Mouse (Mus musculus): ENCODE results near the gene Rps26. TPM values are rescaled to one million over a fixed set of nuclear protein-coding genes. Genes with fewer than 3 reads are reported as not detected.

Rps26 gene
- polyA plus RNA-seq, 1 experiment from 2014 or later: 638 TPM

- no peak for ATAC-seq
- Histone ChIP-seq H3K27ac (no peak overlapping the region), H3K4me2 (no peak overlapping the region), H3K4me3 (no peak overlapping the region), H3K36me3 (ENCODE audit: poor library complexity, severe bottlenecking) (no peaks in the 10 kb centered on the region), H3K9me3 (replicated peaks) (no peaks in the 10 kb centered on the region), H3K27me3 (no peaks in the 10 kb centered on the region), H3K9ac (no peak overlapping the region), H3K4me1 (no peaks in the 10 kb centered on the region)
- 58% methylated on average over 9 of the region's 9 CpGs for WGBS
These were observed 32.9 kb upstream of the Rps26 start for GRCm38 (mm10) chr10:128659490-128659889.

GRCm38 (mm10) chr10:128657844-128658243, 31.3 kb upstream of the Rps26 start:
- H3K27me3 ChIP-seq: no peaks in the 10 kb centered on the region
- H3K9ac ChIP-seq: no peak overlapping the region
- H3K4me1 ChIP-seq: no peaks in the 10 kb centered on the region
- 71% methylated on average over 9 of the region's 9 CpGs for WGBS
- H3K4me3 ChIP-seq: no peak overlapping the region
- H3K36me3 ChIP-seq (ENCODE audit: poor library complexity, severe bottlenecking): no peaks in the 10 kb centered on the region
- ATAC-seq: no peak
- no peaks in the 10 kb centered on the region for H3K9me3 ChIP-seq (replicated peaks)
- H3K27ac ChIP-seq: no peak overlapping the region
- H3K4me2 ChIP-seq: no peak overlapping the region

- no peak overlapping the region for H3K27ac ChIP-seq
- no peak for ATAC-seq
- no peaks in the 10 kb centered on the region for H3K27me3 ChIP-seq
- H3K9ac ChIP-seq: no peak overlapping the region
- WGBS: 98% methylated on average over 1 of the region's 1 CpGs
- H3K36me3 ChIP-seq (ENCODE audit: poor library complexity, severe bottlenecking): no peaks in the 10 kb centered on the region
- H3K4me3 ChIP-seq: no peak overlapping the region
- no peaks in the 10 kb centered on the region for H3K4me1 ChIP-seq
- no peaks in the 10 kb centered on the region for H3K9me3 ChIP-seq (replicated peaks)
- H3K4me2 ChIP-seq: no peak overlapping the region
These were observed 30.2 kb upstream of the Rps26 start for GRCm38 (mm10) chr10:128656731-128657130.

- H3K4me1 ChIP-seq: no peaks in the 10 kb centered on the region
- H3K36me3 ChIP-seq (ENCODE audit: poor library complexity, severe bottlenecking): no peaks in the 10 kb centered on the region
- H3K27ac ChIP-seq: no peak overlapping the region
- no peak for ATAC-seq
- H3K27me3 ChIP-seq: no peaks in the 10 kb centered on the region
- no peak overlapping the region for H3K4me3 ChIP-seq
- H3K9ac ChIP-seq: no peak overlapping the region
- no peak overlapping the region for H3K4me2 ChIP-seq
- WGBS: 91% methylated on average over 3 of the region's 3 CpGs
- no peaks in the 10 kb centered on the region for H3K9me3 ChIP-seq (replicated peaks)
These were observed 28.7 kb upstream of the Rps26 start for GRCm38 (mm10) chr10:128655254-128655653.

- H3K27me3 ChIP-seq: no peaks in the 10 kb centered on the region
- H3K9me3 ChIP-seq (replicated peaks): no peaks in the 10 kb centered on the region
- 73% methylated on average over 4 of the region's 4 CpGs for WGBS
- H3K4me2 ChIP-seq: no peak overlapping the region
- no peak for ATAC-seq
- H3K4me3 ChIP-seq: no peak overlapping the region
- no peaks in the 10 kb centered on the region for H3K4me1 ChIP-seq
- no peaks in the 10 kb centered on the region for H3K36me3 ChIP-seq (ENCODE audit: poor library complexity, severe bottlenecking)
- H3K27ac ChIP-seq: no peak overlapping the region
- no peak overlapping the region for H3K9ac ChIP-seq
These were observed 27.3 kb upstream of the Rps26 start for GRCm38 (mm10) chr10:128653866-128654265.

GRCm38 (mm10) chr10:128646139-128647089, 19.9 kb upstream of the Rps26 start:
- Histone ChIP-seq H3K36me3 (ENCODE audit: poor library complexity, severe bottlenecking) (peaks cover 9% of the 10 kb centered on the region), H3K4me2 (peak overlapping the region; percentile 84), H3K4me1 (peaks cover 29% of the 10 kb centered on the region), H3K27ac (peak overlapping the region; percentile 83), H3K27me3 (no peaks in the 10 kb centered on the region), H3K4me3 (peak overlapping the region; percentile 58), H3K9ac (peak overlapping the region; percentile 66), H3K9me3 (replicated peaks) (no peaks in the 10 kb centered on the region)
- WGBS: 3% methylated on average over 12 of the region's 13 CpGs
- peak; percentile 83 for ATAC-seq

GRCm38 (mm10) chr10:128645111-128646011, 18.8 kb upstream of the Rps26 start, which contains the start of gene Ikzf4:
Ikzf4 (minus strand) TSS chr10:128645991.
- peak within 1 kb of the TSS; percentile 84 for H3K4me2 ChIP-seq
- H3K4me3 ChIP-seq: peak within 1 kb of the TSS; percentile 58
- H3K27ac ChIP-seq: peak within 1 kb of the TSS; percentile 92
- H3K9ac ChIP-seq: peak within 1 kb of the TSS; percentile 81
- 1% methylated on average over 36 of the region's 36 CpGs for WGBS
- ATAC-seq: peak; percentile 87
- peaks cover 20% of the 10 kb centered on the region for H3K36me3 ChIP-seq (ENCODE audit: poor library complexity, severe bottlenecking)
- no peaks in the 10 kb centered on the region for H3K27me3 ChIP-seq
- peaks cover 29% of the 10 kb centered on the region for H3K4me1 ChIP-seq
- no peaks in the 10 kb centered on the region for H3K9me3 ChIP-seq (replicated peaks)

DNA sequence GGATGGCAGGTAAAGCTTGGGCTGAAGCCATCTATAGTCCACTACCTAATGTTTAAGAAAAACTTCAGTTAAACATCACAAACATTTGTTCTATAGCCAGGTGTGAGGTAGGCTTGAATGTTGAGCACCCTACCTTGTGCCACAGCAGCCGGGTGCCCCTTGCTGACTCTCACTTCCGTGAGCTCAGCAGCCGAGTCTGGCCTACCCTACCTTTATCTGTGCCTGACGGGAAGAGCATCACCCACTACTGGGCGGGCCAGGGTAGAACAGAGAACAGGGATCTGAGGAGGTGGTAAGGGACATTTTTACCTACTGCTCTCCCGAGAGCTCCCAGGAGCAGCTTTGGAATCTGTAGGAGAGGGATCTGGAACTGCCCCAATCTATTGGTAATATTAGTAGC, 16.2 kb upstream of the Rps26 start:
- H3K36me3 ChIP-seq (ENCODE audit: poor library complexity, severe bottlenecking): peaks cover 42% of the 10 kb centered on the region
- 86% methylated on average over 6 of the region's 6 CpGs for WGBS
- H3K4me2 ChIP-seq: no peak overlapping the region
- no peaks in the 10 kb centered on the region for H3K9me3 ChIP-seq (replicated peaks)
- H3K9ac ChIP-seq: no peak overlapping the region
- no peak for ATAC-seq
- no peak overlapping the region for H3K4me3 ChIP-seq
- no peak overlapping the region for H3K27ac ChIP-seq
- H3K27me3 ChIP-seq: no peaks in the 10 kb centered on the region
- peaks cover 29% of the 10 kb centered on the region for H3K4me1 ChIP-seq

GRCm38 (mm10) chr10:128641871-128642270, 15.3 kb upstream of the Rps26 start:
- Histone ChIP-seq H3K4me1 (peaks cover 24% of the 10 kb centered on the region), H3K27ac (no peak overlapping the region), H3K36me3 (ENCODE audit: poor library complexity, severe bottlenecking) (peaks cover 49% of the 10 kb centered on the region), H3K9ac (no peak overlapping the region), H3K4me2 (no peak overlapping the region), H3K4me3 (no peak overlapping the region), H3K9me3 (replicated peaks) (no peaks in the 10 kb centered on the region), H3K27me3 (no peaks in the 10 kb centered on the region)
- ATAC-seq: no peak
- 77% methylated on average over 7 of the region's 7 CpGs for WGBS

DNA sequence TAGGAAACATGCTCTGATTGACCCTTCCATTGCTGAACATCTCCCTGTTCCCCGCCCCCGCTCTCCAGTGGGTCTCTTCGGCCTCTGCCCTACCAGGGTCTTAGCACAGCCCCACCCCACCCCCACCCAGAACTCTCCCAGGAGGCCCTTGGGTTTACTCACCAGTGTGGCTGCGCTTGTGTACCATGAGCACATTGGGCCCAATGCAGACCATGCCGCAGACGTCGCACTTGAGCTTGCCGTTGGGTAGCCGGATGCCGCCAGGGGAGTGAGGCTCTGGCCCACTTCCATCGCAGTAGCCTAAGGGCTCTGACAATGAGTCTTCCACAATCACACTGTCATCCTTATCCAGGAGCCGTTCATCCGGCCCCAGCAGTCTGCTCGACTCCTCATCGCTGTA, 14.3 kb upstream of the Rps26 start:
- H3K36me3 ChIP-seq (ENCODE audit: poor library complexity, severe bottlenecking): peaks cover 59% of the 10 kb centered on the region
- no peaks in the 10 kb centered on the region for H3K27me3 ChIP-seq
- H3K9ac ChIP-seq: no peak overlapping the region
- ATAC-seq: no peak
- WGBS: 96% methylated on average over 15 of the region's 15 CpGs
- no peak overlapping the region for H3K4me3 ChIP-seq
- no peaks in the 10 kb centered on the region for H3K9me3 ChIP-seq (replicated peaks)
- no peak overlapping the region for H3K4me2 ChIP-seq
- no peak overlapping the region for H3K27ac ChIP-seq
- H3K4me1 ChIP-seq: peaks cover 18% of the 10 kb centered on the region

DNA sequence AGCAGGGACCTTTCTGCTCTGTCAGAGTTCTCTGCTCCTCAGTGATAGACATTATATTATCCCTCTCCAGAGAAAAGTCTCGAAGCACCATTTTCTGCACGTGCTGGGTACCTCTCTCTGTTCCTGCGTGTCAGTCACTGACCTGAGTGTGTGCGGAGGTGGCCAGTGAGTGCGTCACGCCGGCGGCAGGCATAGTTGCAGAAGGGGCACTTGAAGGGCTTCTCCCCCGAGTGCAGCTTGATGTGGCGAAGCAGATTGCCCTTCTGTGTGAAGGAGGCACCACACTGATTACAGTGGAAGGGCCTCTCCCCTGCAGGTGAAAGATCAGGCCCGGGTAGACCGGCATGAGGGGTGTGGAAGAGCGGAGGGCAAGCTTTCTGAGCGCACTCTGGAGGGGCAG, 13.5 kb upstream of the Rps26 start:
- Histone ChIP-seq H3K27me3 (no peaks in the 10 kb centered on the region), H3K9me3 (replicated peaks) (no peaks in the 10 kb centered on the region), H3K27ac (no peak overlapping the region), H3K4me3 (no peak overlapping the region), H3K4me2 (no peak overlapping the region), H3K9ac (no peak overlapping the region), H3K4me1 (peaks cover 14% of the 10 kb centered on the region), H3K36me3 (ENCODE audit: poor library complexity, severe bottlenecking) (peaks cover 68% of the 10 kb centered on the region)
- no peak for ATAC-seq
- WGBS: 93% methylated on average over 14 of the region's 14 CpGs

DNA sequence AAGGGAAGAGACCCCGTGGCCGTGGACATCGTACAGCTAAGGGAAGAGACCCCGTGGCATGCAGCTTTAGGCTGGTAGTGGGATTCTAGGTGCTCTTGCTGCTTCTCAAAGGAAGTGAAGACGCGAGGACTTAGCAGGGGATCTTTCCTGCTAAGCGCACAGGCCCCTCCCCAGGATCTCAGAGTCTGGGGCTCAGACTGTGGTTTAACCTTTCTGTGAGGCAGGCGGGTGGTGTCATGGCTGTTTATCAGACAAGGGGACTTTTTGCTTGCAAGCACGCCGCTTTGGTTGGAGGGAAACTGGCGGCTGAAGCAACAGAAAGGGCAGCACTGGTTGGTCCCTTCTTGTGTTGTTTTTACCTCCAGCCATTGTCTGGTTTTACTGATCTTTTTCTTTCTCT, 10.5 kb upstream of the Rps26 start:
- ATAC-seq: no peak
- Histone ChIP-seq H3K4me2 (no peak overlapping the region), H3K4me3 (no peak overlapping the region), H3K9ac (no peak overlapping the region), H3K27ac (no peak overlapping the region), H3K27me3 (no peaks in the 10 kb centered on the region), H3K4me1 (no peaks in the 10 kb centered on the region), H3K9me3 (replicated peaks) (no peaks in the 10 kb centered on the region), H3K36me3 (ENCODE audit: poor library complexity, severe bottlenecking) (peaks cover 88% of the 10 kb centered on the region)
- WGBS: 14% methylated on average over 11 of the region's 11 CpGs

Data from forebrain, embryonic 13.5 days (tissue).